Mouse (Mus musculus) heart, embryonic 10.5 days (tissue): ENCODE data around the gene Dpf1. TPM values are rescaled to one million over a fixed set of nuclear protein-coding genes. Genes with fewer than 3 reads are reported as not detected.
A peak's percentile ranks its signal among the peaks of the same experiment; 100 is the strongest.

Experiments
- DNase-seq: peaks from one replicate; pipeline ENCODE4 v3.0.0-alpha.2; 2017; ENCODE audit warnings: low spot score
- H3K27ac ChIP-seq: fragments of 300-500 bp; sonication (generic); 2 replicates; pipeline ENCODE4 v1.5.1; 2016; ENCODE audit warnings: mild to moderate bottlenecking
- H3K27me3 ChIP-seq: fragments of 300-500 bp; sonication (generic); 2 replicates; pipeline ENCODE4 v1.6.1; 2016; ENCODE audit warnings: mild to moderate bottlenecking; ENCODE audit not compliant: poor library complexity, insufficient read depth, severe bottlenecking
- H3K36me3 ChIP-seq: fragments of 300-500 bp; sonication (generic); 2 replicates; pipeline ENCODE4 v1.6.1; 2016; ENCODE audit warnings: mild to moderate bottlenecking, moderate library complexity
- H3K4me1 ChIP-seq: fragments of 300-500 bp; sonication (generic); 2 replicates; pipeline ENCODE4 v1.6.1; 2016; ENCODE audit warnings: mild to moderate bottlenecking
- H3K4me3 ChIP-seq: fragments of 300-500 bp; sonication (generic); 2 replicates; pipeline ENCODE4 v1.5.1; 2016; ENCODE audit warnings: mild to moderate bottlenecking, moderate library complexity
- H3K9me3 ChIP-seq: fragments of 300-500 bp; sonication (generic); 2 replicates; pipeline ENCODE4 v1.6.1; 2016; ENCODE audit warnings: mild to moderate bottlenecking, moderate library complexity
- WGBS: fragments of 180-500 bp; shearing (Covaris S2); methylation state at CpG from one replicate; pipeline ENCODE4 v1.1.7; 2016; 5-methylcytosine and 5-hydroxymethylcytosine counted together
- polyA plus RNA-seq: library from polyadenylated mRNA; unstranded; fragments of >200 nt; fragmentation: Nextera tagmentation; extraction: Ambion mirVana; gene quantifications from 2 replicates; pipeline ENCODE4 v1.2.1, GENCODE M21; 2016

Dpf1 gene
- polyA plus RNA-seq, 1 experiment from 2014 or later = 8.7 TPM

GRCm38 (mm10) chr7:29279261-29279660, 24.5 kb upstream of the Dpf1 start:
- Histone ChIP-seq H3K27ac (no peak overlapping the region), H3K4me3 (no peak overlapping the region), H3K4me1 (peaks cover 31% of the 10 kb centered on the region), H3K27me3 (peaks cover 49% of the 10 kb centered on the region), H3K36me3 (no peaks in the 10 kb centered on the region), H3K9me3 (no peaks in the 10 kb centered on the region)
- no peak for DNase-seq

GRCm38 (mm10) chr7:29279924-29280323, 23.8 kb upstream of the Dpf1 start:
- no peak for DNase-seq
- 25% methylated on average over 8 of the region's 8 CpGs for WGBS
- peak overlapping the region; percentile 44 for H3K27ac ChIP-seq
- no peaks in the 10 kb centered on the region for H3K9me3 ChIP-seq
- no peak overlapping the region for H3K4me3 ChIP-seq
- H3K27me3 ChIP-seq = peaks cover 56% of the 10 kb centered on the region
- peaks cover 31% of the 10 kb centered on the region for H3K4me1 ChIP-seq
- H3K36me3 ChIP-seq = no peaks in the 10 kb centered on the region

- peaks cover 64% of the 10 kb centered on the region for H3K27me3 ChIP-seq
- WGBS = 14% methylated on average over 13 of the region's 13 CpGs
- no peak for DNase-seq
- H3K4me3 ChIP-seq = peak overlapping the region; percentile 66
- peak overlapping the region; percentile 87 for H3K27ac ChIP-seq
- no peaks in the 10 kb centered on the region for H3K9me3 ChIP-seq
- H3K36me3 ChIP-seq = no peaks in the 10 kb centered on the region
- H3K4me1 ChIP-seq = peaks cover 31% of the 10 kb centered on the region
Observed at GRCm38 (mm10) chr7:29280801-29281200, 22.9 kb upstream of the Dpf1 start.

- peak within 1 kb of the TSS; percentile 87 for H3K27ac ChIP-seq
- peaks cover 31% of the 10 kb centered on the region for H3K4me1 ChIP-seq
- no peaks in the 10 kb centered on the region for H3K36me3 ChIP-seq
- no peaks in the 10 kb centered on the region for H3K9me3 ChIP-seq
- WGBS = under 1% methylated on average over 80 of the region's 80 CpGs
- H3K27me3 ChIP-seq = peaks cover 71% of the 10 kb centered on the region
- no peak for DNase-seq
- H3K4me3 ChIP-seq = peak within 1 kb of the TSS; percentile 66
Observed at GRCm38 (mm10) chr7:29281201-29282073, 22.3 kb upstream of the Dpf1 start, which contains the start of gene Spint2. Gene Spint2, minus strand, starts transcription at chr7:29281912.

- Histone ChIP-seq H3K4me1 (peaks cover 31% of the 10 kb centered on the region), H3K27me3 (peaks cover 74% of the 10 kb centered on the region), H3K9me3 (no peaks in the 10 kb centered on the region), H3K4me3 (peak overlapping the region; percentile 66), H3K27ac (peak overlapping the region; percentile 87), H3K36me3 (no peaks in the 10 kb centered on the region)
- DNase-seq = no peak
- WGBS = 12% methylated on average over 21 of the region's 21 CpGs
Observed at GRCm38 (mm10) chr7:29282074-29282554, 21.6 kb upstream of the Dpf1 start.

- no peak for DNase-seq
- Histone ChIP-seq H3K9me3 (no peaks in the 10 kb centered on the region), H3K36me3 (no peaks in the 10 kb centered on the region), H3K4me3 (no peak overlapping the region), H3K4me1 (peaks cover 32% of the 10 kb centered on the region), H3K27ac (no peak overlapping the region), H3K27me3 (peaks cover 80% of the 10 kb centered on the region)
- WGBS = 79% methylated on average over 4 of the region's 4 CpGs
Observed at GRCm38 (mm10) chr7:29283876-29284275, 19.9 kb upstream of the Dpf1 start.

- H3K9me3 ChIP-seq = no peaks in the 10 kb centered on the region
- no peak overlapping the region for H3K27ac ChIP-seq
- DNase-seq = no peak
- H3K4me3 ChIP-seq = no peak overlapping the region
- no peaks in the 10 kb centered on the region for H3K36me3 ChIP-seq
- 87% methylated on average over 6 of the region's 6 CpGs for WGBS
- peaks cover 84% of the 10 kb centered on the region for H3K27me3 ChIP-seq
- H3K4me1 ChIP-seq = peaks cover 34% of the 10 kb centered on the region
Observed at GRCm38 (mm10) chr7:29284523-29284922, 19.2 kb upstream of the Dpf1 start.

- H3K27ac ChIP-seq = no peak overlapping the region
- DNase-seq = no peak
- 83% methylated on average over 7 of the region's 7 CpGs for WGBS
- H3K9me3 ChIP-seq = no peaks in the 10 kb centered on the region
- peaks cover 79% of the 10 kb centered on the region for H3K27me3 ChIP-seq
- H3K36me3 ChIP-seq = no peaks in the 10 kb centered on the region
- no peak overlapping the region for H3K4me3 ChIP-seq
- peaks cover 36% of the 10 kb centered on the region for H3K4me1 ChIP-seq
Observed at GRCm38 (mm10) chr7:29287481-29287880, 16.3 kb upstream of the Dpf1 start.

GRCm38 (mm10) chr7:29288079-29288478, 15.7 kb upstream of the Dpf1 start:
- no peaks in the 10 kb centered on the region for H3K9me3 ChIP-seq
- no peak for DNase-seq
- H3K27me3 ChIP-seq = peaks cover 75% of the 10 kb centered on the region
- H3K27ac ChIP-seq = no peak overlapping the region
- no peaks in the 10 kb centered on the region for H3K36me3 ChIP-seq
- no peak overlapping the region for H3K4me3 ChIP-seq
- WGBS = 87% methylated on average over 2 of the region's 2 CpGs
- H3K4me1 ChIP-seq = peaks cover 42% of the 10 kb centered on the region

- DNase-seq = no peak
- H3K36me3 ChIP-seq = no peaks in the 10 kb centered on the region
- H3K4me3 ChIP-seq = peak within 1 kb of the TSS; percentile 66
- peaks cover 49% of the 10 kb centered on the region for H3K4me1 ChIP-seq
- H3K27ac ChIP-seq = peak within 1 kb of the TSS; percentile 83
- WGBS = under 1% methylated on average over 59 of the region's 59 CpGs
- no peaks in the 10 kb centered on the region for H3K9me3 ChIP-seq
- H3K27me3 ChIP-seq = peaks cover 71% of the 10 kb centered on the region
Observed at GRCm38 (mm10) chr7:29288942-29289638, 14.7 kb upstream of the Dpf1 start, which contains the start of gene Ppp1r14a. Gene Ppp1r14a, plus strand, starts transcription at chr7:29289308.

- DNase-seq = no peak
- Histone ChIP-seq H3K4me1 (peaks cover 49% of the 10 kb centered on the region), H3K9me3 (no peaks in the 10 kb centered on the region), H3K4me3 (peak overlapping the region; percentile 66), H3K36me3 (no peaks in the 10 kb centered on the region), H3K27ac (peak overlapping the region; percentile 83; the same call in 1 of the 2 replicates), H3K27me3 (peaks cover 66% of the 10 kb centered on the region)
- WGBS = 74% methylated on average over 6 of the region's 6 CpGs
Observed at GRCm38 (mm10) chr7:29289856-29290255, 13.9 kb upstream of the Dpf1 start.

GRCm38 (mm10) chr7:29290691-29291485, 12.9 kb upstream of the Dpf1 start:
- Histone ChIP-seq H3K27ac (peak overlapping the region; percentile 82), H3K4me1 (peaks cover 49% of the 10 kb centered on the region)
- WGBS = 51% methylated on average over 11 of the region's 11 CpGs

More at GRCm38 (mm10) chr7:29290691-29291485, 12.9 kb upstream of the Dpf1 start:
- Histone ChIP-seq H3K9me3 (no peaks in the 10 kb centered on the region), H3K27me3 (peaks cover 60% of the 10 kb centered on the region), H3K4me3 (no peak overlapping the region), H3K36me3 (no peaks in the 10 kb centered on the region)
- DNase-seq = no peak
